Mouse (Mus musculus) liver, embryonic 11.5 days (tissue): Measurements from ENCODE around the gene Ints14. TPM values are rescaled to one million over a fixed set of nuclear protein-coding genes. Genes with fewer than 3 reads are reported as not detected.

Experiments used
- ATAC-seq: fragments of 200-750 bp; cut with Nextera tagmentation; replicated peaks from 2 replicates; pipeline ENCODE4 v1.8.0; 2017; ENCODE audit warnings: moderate number of reproducible peaks, mild to moderate bottlenecking, moderate TSS enrichment, moderate library complexity; ENCODE audit not compliant: low FRiP score
- DNase-seq: peaks from one replicate; pipeline ENCODE4 v3.0.0-alpha.2; 2017; ENCODE audit warnings: low spot score
- H3K27ac ChIP-seq: fragments of 300-500 bp; sonication (generic); 2 replicates; pipeline ENCODE4 v1.5.1; 2014; ENCODE audit warnings: mild to moderate bottlenecking, low read depth, low read length, control low read depth
- H3K27me3 ChIP-seq: fragments of 300-500 bp; sonication (generic); replicated peaks from 2 replicates; pipeline ENCODE4 v1.6.1; 2014; ENCODE audit warnings: low read length, mixed read lengths; ENCODE audit not compliant: control insufficient read depth, insufficient read depth
- H3K36me3 ChIP-seq: fragments of 300-500 bp; sonication (generic); 2 replicates; pipeline ENCODE4 v1.6.1; 2014; ENCODE audit warnings: mild to moderate bottlenecking, low read length, moderate library complexity, mixed read lengths; ENCODE audit not compliant: control insufficient read depth, insufficient read depth
- H3K4me1 ChIP-seq: fragments of 300-500 bp; sonication (generic); replicated peaks from 2 replicates; pipeline ENCODE4 v1.6.1; 2014; ENCODE audit warnings: low read length, mixed read lengths; ENCODE audit not compliant: control insufficient read depth, insufficient read depth
- H3K4me2 ChIP-seq: fragments of 300-500 bp; sonication (generic); 2 replicates; pipeline ENCODE4 v1.6.1; 2014; ENCODE audit warnings: mild to moderate bottlenecking, control low read depth, moderate library complexity
- H3K4me3 ChIP-seq: fragments of 300-500 bp; sonication (generic); 2 replicates; pipeline ENCODE4 v1.5.1; 2014; ENCODE audit warnings: low read depth, low read length, control low read depth
- H3K9ac ChIP-seq: fragments of 300-500 bp; sonication (generic); 2 replicates; pipeline ENCODE4 v1.6.1; 2014; ENCODE audit warnings: low read depth, low read length, control low read depth
- H3K9me3 ChIP-seq: fragments of 300-500 bp; sonication (generic); 2 replicates; pipeline ENCODE4 v1.6.1; 2016; ENCODE audit warnings: low read length, inconsistent platforms, mixed read lengths; ENCODE audit not compliant: control insufficient read depth
- whole genome bisulfite sequencing: fragments of 180-500 bp; shearing (Covaris S2); extraction: QIAGEN DNeasy Blood & Tissue Kit; methylation state at CpG from one replicate; pipeline ENCODE4 v1.1.7; 2014; 5-methylcytosine and 5-hydroxymethylcytosine counted together
- polyA plus RNA-seq: library from polyadenylated mRNA; unstranded; fragments of >200 nt; fragmentation: Nextera tagmentation; extraction: Ambion mirVana; gene quantifications from 2 replicates; pipeline ENCODE4 v1.2.1, GENCODE M21; 2014

Gene Ints14
- polyA plus RNA-seq, 1 experiment from 2014 or later = 58.4 TPM

DNA sequence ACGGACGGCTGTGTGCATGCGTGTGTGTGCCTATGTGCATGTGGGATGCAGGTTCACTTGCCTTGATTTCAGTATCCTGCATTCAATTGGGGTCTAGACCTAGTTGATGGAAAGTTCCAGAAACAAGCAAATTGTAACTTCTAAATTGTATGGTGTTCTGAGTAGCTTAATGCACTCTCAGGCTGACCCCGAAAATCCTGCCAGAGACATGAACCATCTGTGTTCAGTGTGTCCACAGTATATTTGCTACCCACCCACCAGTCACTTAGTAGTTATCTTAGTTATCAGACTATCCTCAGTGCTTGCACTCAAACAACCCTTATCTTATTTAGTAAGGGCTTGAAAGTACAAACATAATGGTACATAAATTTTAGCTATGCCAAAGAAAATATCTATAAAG is 19.1 kb upstream of the Ints14 start:
- no peaks in the 10 kb centered on the region for H3K9me3 ChIP-seq
- peaks cover 21% of the 10 kb centered on the region for H3K4me1 ChIP-seq
- 82% methylated on average over 4 of the region's 4 CpGs for WGBS
- H3K27ac ChIP-seq = no peak overlapping the region
- no peaks in the 10 kb centered on the region for H3K36me3 ChIP-seq
- no peak overlapping the region for H3K9ac ChIP-seq
- peaks cover 11% of the 10 kb centered on the region for H3K27me3 ChIP-seq
- ATAC-seq = no peak
- H3K4me3 ChIP-seq = no peak overlapping the region
- no peak overlapping the region for H3K4me2 ChIP-seq
- no peak for DNase-seq

DNA sequence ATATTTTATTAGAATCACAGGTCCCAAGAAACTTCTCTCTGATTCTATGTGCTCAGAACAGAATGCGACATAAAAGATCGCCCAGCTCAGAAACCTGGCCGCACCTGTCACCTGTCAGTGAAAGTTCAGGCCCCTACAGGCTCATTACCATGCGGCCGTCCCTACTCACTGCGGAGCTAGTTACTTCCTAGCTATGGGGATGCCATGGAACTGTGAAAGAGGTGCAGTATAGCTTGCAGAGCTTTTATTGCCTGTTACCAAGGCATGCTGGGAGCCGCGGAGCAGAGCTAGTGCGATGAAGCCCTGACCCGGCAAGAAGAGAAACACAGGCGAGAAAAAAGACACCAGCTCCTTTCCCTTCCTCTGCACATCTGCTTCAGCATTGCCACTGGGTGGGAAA is 16.7 kb upstream of the Ints14 start:
- DNase-seq (no peak), ATAC-seq (no peak)
- Histone ChIP-seq H3K27ac (no peak overlapping the region), H3K9me3 (no peaks in the 10 kb centered on the region), H3K27me3 (peaks cover 14% of the 10 kb centered on the region), H3K4me2 (no peak overlapping the region), H3K36me3 (no peaks in the 10 kb centered on the region), H3K4me3 (no peak overlapping the region), H3K9ac (no peak overlapping the region), H3K4me1 (peaks cover 17% of the 10 kb centered on the region)
- 39% methylated on average over 11 of the region's 11 CpGs for WGBS

DNA sequence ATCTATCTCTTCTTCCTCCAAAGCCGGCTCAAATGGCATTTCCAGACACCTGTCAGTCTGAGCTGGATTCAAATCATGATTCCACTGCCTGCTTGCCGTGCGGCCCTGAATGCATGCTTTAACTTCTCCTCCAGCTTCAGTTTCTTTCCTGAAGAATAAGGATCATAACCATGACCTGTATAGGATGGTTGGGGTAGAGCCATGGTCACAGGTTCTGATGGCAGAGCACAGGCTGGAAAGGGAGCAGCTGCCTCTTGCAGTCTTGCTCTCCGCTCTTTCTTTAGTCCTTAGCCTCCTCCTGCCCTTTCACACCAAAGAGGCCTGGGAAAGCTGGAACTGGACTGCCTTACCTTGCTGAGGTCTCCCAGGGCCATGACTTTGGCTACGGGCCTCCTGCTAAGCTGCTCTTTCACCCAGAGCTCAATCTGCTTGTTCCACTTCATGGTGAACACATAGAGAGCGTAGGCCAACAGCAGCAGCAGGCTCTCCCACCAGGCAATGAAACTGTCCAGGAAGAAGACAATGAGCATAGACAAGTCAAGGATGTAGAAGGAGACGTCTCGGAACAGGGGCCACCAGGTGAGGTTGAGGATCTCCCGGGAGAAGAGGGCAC is 13.1 kb upstream of the Ints14 start:
- H3K4me2 ChIP-seq = no peak overlapping the region
- peaks cover 29% of the 10 kb centered on the region for H3K27me3 ChIP-seq
- 76% methylated on average over 9 of the region's 9 CpGs for WGBS
- no peak overlapping the region for H3K4me3 ChIP-seq
- DNase-seq (peak; percentile 29), ATAC-seq (no peak)
- no peaks in the 10 kb centered on the region for H3K9me3 ChIP-seq
- H3K4me1 ChIP-seq = peaks cover 9% of the 10 kb centered on the region
- no peak overlapping the region for H3K9ac ChIP-seq
- no peak overlapping the region for H3K27ac ChIP-seq
- H3K36me3 ChIP-seq = no peaks in the 10 kb centered on the region

DNA sequence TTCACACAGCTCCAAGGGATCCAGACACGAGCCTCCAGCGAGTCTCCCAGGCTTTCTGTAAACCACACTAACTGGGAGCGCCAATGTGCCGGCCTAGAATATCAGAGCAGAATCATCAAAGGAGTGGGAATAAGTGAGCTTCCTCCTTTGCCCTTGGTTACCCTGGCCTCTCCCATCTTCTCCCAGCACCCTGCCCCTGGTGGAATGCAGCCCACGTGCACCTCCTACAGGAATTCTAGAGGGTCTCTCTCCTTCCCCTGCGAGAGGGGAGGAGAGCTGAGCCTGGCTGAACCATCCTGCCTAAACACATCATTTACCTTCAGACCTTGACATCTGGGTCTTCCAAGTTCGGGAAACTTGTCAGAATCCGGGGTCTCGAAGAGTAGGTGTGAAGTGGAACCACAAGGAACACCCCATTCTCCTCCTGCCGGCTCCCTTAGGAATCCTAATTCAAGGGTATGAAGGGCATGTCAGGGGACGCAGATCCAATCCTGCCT is 9.5 kb upstream of the Ints14 start, which contains the start of gene Slc24a1:
TSS of gene Slc24a1 (minus strand) at position 447 of the 497 bp plus-strand sequence.
- H3K9me3 ChIP-seq = no peaks in the 10 kb centered on the region
- H3K4me2 ChIP-seq = no peak within 1 kb of the TSS
- H3K36me3 ChIP-seq = no peaks in the 10 kb centered on the region
- peaks cover 18% of the 10 kb centered on the region for H3K27me3 ChIP-seq
- 39% methylated on average over 11 of the region's 11 CpGs for WGBS
- DNase-seq (no peak), ATAC-seq (no peak)
- H3K4me3 ChIP-seq = no peak within 1 kb of the TSS
- no peak within 1 kb of the TSS for H3K27ac ChIP-seq
- H3K9ac ChIP-seq = no peak within 1 kb of the TSS
- peaks cover 22% of the 10 kb centered on the region for H3K4me1 ChIP-seq

DNA sequence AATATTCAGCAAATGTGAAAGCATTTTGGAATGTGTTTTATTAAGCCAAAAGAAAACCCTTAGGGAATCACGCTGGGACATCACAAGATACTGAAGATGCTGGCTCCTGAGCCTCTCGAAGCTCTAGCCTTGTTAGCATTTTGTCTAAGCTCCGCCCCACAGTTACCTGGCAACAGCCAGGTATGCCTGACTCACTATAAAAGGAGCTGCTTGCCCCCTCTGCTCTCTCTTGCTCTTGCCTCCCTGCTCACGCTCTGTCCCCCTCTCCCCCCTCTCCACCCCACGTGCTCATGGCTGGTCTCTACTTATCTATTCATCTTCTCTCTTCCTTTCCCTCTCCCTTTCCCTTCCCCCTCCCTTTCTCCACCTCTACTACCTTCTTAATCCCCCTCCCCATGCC is 8.7 kb upstream of the Ints14 start:
- 21% methylated on average over 5 of the region's 5 CpGs for WGBS
- Histone ChIP-seq H3K4me1 (peaks cover 23% of the 10 kb centered on the region), H3K9ac (no peak overlapping the region), H3K9me3 (no peaks in the 10 kb centered on the region), H3K36me3 (no peaks in the 10 kb centered on the region), H3K4me3 (no peak overlapping the region), H3K27ac (no peak overlapping the region), H3K4me2 (no peak overlapping the region), H3K27me3 (peaks cover 18% of the 10 kb centered on the region)
- DNase-seq = no peak
- no peak for ATAC-seq

DNA sequence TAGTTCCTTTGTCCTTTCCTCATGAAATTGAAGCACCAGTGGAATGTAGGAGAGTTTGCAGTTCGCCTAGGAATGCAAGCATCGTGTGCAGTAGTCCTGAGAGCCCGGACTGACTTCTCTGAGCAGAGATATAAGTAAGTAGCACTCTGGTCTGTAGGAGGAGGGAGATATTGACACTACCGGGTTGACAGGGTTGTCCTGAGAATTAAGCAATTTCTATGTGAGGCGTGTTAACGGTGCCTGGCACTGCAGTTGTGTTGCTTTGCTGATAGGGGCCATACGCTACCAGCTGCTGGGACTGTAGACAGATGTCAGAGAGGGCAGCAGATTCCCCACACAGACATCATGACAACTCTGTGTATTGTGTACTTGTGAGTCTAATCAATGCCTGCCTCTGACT is 7.5 kb upstream of the Ints14 start:
- H3K4me3 ChIP-seq = no peak overlapping the region
- DNase-seq (no peak), ATAC-seq (peak; percentile 85)
- H3K9ac ChIP-seq = no peak overlapping the region
- H3K4me1 ChIP-seq = peaks cover 23% of the 10 kb centered on the region
- H3K9me3 ChIP-seq = no peaks in the 10 kb centered on the region
- H3K27me3 ChIP-seq = peaks cover 18% of the 10 kb centered on the region; the same call in 1 of the 2 replicates
- 35% methylated on average over 7 of the region's 7 CpGs for WGBS
- H3K4me2 ChIP-seq = no peak overlapping the region; the same call in 1 of the 2 replicates
- no peak overlapping the region; the same call in 1 of the 2 replicates for H3K27ac ChIP-seq
- no peaks in the 10 kb centered on the region for H3K36me3 ChIP-seq

DNA sequence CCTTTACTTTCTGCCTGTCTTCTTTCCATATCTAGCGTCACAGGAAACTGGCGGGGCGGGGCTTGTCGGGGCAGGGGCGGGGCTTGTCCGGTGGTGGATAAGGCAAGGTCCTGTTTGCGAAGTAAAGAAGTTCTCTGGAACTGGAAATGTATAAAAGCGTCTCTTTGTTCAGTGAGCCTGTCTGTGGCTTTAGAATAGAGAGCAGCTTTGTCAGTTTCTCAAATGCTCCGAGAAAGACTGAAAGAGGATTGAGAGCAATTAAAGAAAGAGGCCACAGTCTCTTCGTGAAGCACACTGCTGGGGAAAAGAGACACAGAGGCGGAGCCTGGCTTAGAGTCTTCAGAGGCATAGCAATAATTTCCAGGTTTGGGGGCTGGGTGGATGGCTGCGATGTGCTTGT is 4.4 kb upstream of the Ints14 start:
- 0 out of 2 replicates have a peak, but pooled peaks cover 3% of the 10 kb centered on the region for H3K27me3 ChIP-seq
- DNase-seq = no peak

DNA sequence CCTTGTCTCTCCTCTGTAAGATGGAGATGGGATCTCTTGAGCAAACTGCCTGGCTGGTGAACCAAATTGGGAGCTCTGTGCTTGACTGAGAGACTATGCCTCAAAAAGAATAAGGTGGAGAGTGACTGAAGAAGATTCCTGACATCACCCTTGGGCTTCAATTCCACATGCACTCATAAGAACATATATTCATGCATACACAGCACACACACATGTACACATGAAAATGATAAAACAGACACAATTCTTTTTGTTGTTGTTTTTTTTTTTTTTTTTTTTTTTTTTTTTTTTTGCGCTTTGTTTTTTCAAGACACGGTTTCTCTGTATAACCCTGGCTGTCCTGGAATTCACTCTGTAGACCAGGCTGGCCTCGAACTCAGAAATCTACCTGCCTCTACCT is 3.4 kb upstream of the Ints14 start:
- no peaks in the 10 kb centered on the region; the same call in 1 of the 2 replicates for H3K36me3 ChIP-seq
- no peak overlapping the region for H3K27ac ChIP-seq
- H3K9me3 ChIP-seq = no peaks in the 10 kb centered on the region
- DNase-seq = no peak
- ATAC-seq = no peak
- no peak overlapping the region for H3K9ac ChIP-seq
- H3K4me1 ChIP-seq = peaks cover 30% of the 10 kb centered on the region
- 91% methylated on average over 3 of the region's 3 CpGs for WGBS
- H3K4me2 ChIP-seq = no peak overlapping the region
- no peak overlapping the region for H3K4me3 ChIP-seq
- no peaks in the 10 kb centered on the region for H3K27me3 ChIP-seq

More for the DNA sequence above, 4.4 kb upstream of the Ints14 start:
- H3K36me3 ChIP-seq = no peaks in the 10 kb centered on the region
- WGBS = 15% methylated on average over 12 of the region's 12 CpGs
- ATAC-seq = no peak
- no peaks in the 10 kb centered on the region for H3K9me3 ChIP-seq
- H3K27ac ChIP-seq = peak overlapping the region; percentile 65
- H3K4me3 ChIP-seq = peak overlapping the region; percentile 36
- H3K9ac ChIP-seq = peak overlapping the region; percentile 50
- peaks cover 26% of the 10 kb centered on the region for H3K4me1 ChIP-seq
- H3K4me2 ChIP-seq = peak overlapping the region; percentile 62

DNA sequence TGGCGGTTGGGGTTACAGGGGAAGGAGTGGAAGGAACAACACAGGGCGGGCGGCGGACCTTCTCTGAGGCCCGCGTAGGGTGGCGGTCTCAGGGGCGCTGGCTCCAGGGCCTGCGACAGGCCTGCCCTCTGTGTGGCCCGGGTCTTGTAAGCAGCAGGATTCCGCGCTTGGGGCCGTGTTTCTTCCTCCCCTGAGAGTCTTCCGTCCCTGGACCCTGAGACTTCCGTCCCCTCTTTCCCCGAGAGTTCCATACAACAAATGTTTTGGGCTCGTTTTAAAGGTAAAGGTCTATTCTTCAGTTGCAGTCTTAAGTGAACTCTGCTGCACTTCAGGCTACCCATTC is 244 bp downstream of the Ints14 start:
- H3K27ac ChIP-seq = peak overlapping the region; percentile 91
- ATAC-seq = peak; percentile 80

More for the DNA sequence above, 244 bp downstream of the Ints14 start:
- Histone ChIP-seq H3K4me3 (peak overlapping the region; percentile 84), H3K36me3 (peaks cover 20% of the 10 kb centered on the region; the same call in 1 of the 2 replicates), H3K4me1 (peaks cover 12% of the 10 kb centered on the region), H3K4me2 (peak overlapping the region; percentile 92), H3K27me3 (no peaks in the 10 kb centered on the region), H3K9ac (peak overlapping the region; percentile 96), H3K9me3 (no peaks in the 10 kb centered on the region)
- WGBS = under 1% methylated on average over 17 of the region's 17 CpGs
- no peak for DNase-seq
